In the genomic region with DNA sequence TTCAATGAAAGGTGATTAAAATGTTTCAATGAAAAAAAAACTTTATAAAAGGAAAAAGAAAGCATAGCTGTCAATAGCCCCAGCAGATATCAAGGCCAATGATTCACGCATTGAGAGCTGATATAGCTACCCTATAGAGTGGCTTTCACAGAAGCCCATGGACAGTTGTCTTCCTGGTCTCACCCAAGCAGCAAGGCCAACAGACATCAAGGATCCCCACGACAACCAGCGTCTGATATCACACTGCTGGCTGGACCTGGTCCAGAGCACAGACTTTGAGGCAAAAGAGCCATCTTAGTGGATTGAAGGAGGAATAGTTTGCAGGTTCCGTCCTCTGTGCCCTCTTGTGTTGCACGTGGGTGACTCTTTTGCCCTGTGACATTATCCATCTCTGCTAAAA, we compare ENCODE assay signal across 17 mouse cellular contexts. TPM values are rescaled to one million over a fixed set of nuclear protein-coding genes. Genes with fewer than 3 reads are reported as not detected.
"Had no signal": no experiment of that assay in that cellular context is flagged by ENCODE, and none has a peak within 500 bp of the region (broad histone marks: within the 10 kb centered on the region; RNA-seq: fewer than 3 reads in every experiment).

No protein-coding gene starts in this region.

- H3K4me1 ChIP-seq: neural tube, embryonic 15.5 days; stomach, embryonic 15.5 days had no signal

- H3K4me3 ChIP-seq: neural tube, embryonic 13.5 days; neural tube, embryonic 15.5 days; stomach, embryonic 15.5 days had no signal

- H3K9me3 ChIP-seq: neural tube, embryonic 13.5 days; neural tube, embryonic 15.5 days; stomach, embryonic 15.5 days had no signal

- H3K27me3 ChIP-seq: stomach, embryonic 15.5 days had no signal

- DNase-seq: retina, postnatal 1 day; right cerebral cortex, adult 18-20 months; right cerebral cortex, postnatal 14 days; right cerebral cortex, postnatal 25 days; right cerebral cortex, postnatal 4 days; spleen, adult 18-20 months; thymus, adult 18-20 months; thymus, adult 2 months; thymus, postnatal 14 days; thymus, postnatal 25 days; thymus, postnatal 36 days; thymus, postnatal 4 days had no signal

- H3K4me2 ChIP-seq: neural tube, embryonic 13.5 days; neural tube, embryonic 15.5 days; stomach, embryonic 15.5 days had no signal

- H3K27ac ChIP-seq: neural tube, embryonic 13.5 days; neural tube, embryonic 15.5 days; stomach, embryonic 15.5 days; stomach, postnatal 0 days had no signal

- H3K9ac ChIP-seq: neural tube, embryonic 13.5 days; neural tube, embryonic 15.5 days; stomach, embryonic 15.5 days had no signal

- H3K36me3 ChIP-seq: neural tube, embryonic 13.5 days; neural tube, embryonic 15.5 days; stomach, embryonic 15.5 days had no signal

RNA-seq across cellular contexts. Expression of a gene that starts 49.7 kb away (rescaled TPM):
- polyA plus RNA-seq: stomach, postnatal 0 days; thymus, adult 2 months; thymus, postnatal 0 days had no signal
